Mouse (Mus musculus): ENCODE results near the gene Efcab5.
"Not testable (repeated sequence)": the region's sequence is repeated elsewhere in the genome, so short reads cannot be mapped to it uniquely, and the experiment has no call there.

Efcab5 gene

DNA sequence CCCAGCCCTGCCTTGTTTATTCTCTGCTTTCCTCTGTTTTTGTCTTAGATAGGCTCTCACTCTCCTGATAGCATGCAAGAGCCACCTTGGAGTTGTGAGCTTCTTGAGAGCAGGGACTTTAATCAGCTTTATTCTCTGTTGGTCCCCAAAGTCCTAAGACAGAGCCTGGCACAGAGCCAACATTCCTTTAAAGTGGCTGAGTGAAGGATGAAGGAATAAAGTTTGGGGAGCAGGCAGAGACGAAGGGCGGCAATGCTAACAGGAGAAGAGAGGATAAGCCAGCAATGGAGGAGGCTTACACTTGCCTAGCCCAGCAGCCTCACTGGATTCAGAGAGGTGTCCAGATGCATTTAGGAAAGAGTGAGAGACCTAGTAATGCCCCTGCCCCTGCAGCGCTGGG, 92.2 kb downstream of the Efcab5 start:
- no peak for DNase-seq (ENCODE audit: low spot score)

GRCm38 (mm10) chr11:77095206-77095605, 93.6 kb downstream of the Efcab5 start:
- DNase-seq (ENCODE audit: low spot score) = no peak

DNA sequence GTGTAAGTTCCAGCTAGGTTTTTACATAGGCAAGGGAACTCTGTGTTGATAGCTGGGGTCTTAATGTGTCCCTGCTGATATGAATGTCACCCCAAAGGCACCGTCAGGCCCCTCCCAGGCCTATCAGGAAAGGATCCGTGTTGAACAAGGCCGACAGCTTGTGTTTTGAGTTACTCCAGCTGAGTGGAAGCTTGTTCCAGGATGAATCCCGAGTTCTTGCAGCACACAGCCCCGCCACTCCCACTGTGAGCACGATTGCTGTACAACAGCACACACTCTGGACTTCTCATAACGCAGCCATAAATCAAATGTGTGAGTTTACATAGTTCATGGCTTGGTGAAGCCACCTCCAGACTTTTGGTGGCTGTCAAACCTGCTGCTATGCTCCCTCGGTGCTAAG, 94.6 kb downstream of the Efcab5 start:
- DNase-seq (ENCODE audit: low spot score) = no peak

DNA sequence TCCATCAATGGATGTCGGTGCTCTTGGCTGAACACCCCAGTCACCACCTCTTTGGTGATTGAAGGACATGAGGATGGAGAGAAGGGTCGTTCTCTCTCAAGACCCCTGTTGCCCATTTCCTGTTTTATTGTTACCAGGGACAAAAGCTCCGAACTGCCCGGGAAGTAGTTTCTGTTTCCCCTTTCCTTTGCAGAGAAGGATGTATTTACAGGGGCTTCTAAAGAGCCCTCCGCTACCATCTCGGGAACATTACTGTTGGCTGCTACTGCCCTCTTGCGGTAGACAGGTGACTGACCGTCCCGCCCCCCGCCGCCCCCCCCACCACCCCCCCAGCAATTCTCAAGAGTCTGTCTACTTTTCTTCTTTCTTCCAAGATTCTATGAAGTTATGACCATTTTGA, 95.6 kb downstream of the Efcab5 start:
- peak; percentile 27 for DNase-seq (ENCODE audit: low spot score)

GRCm38 (mm10) chr11:77089162-77089561, 99.6 kb downstream of the Efcab5 start:
- no peak for DNase-seq (ENCODE audit: low spot score)

- DNase-seq (ENCODE audit: low spot score) = no peak
These were observed 101.8 kb downstream of the Efcab5 start for GRCm38 (mm10) chr11:77087004-77087403.

GRCm38 (mm10) chr11:77084001-77084682, 104.6 kb downstream of the Efcab5 start:
- no peak for DNase-seq (ENCODE audit: low spot score)

GRCm38 (mm10) chr11:77079361-77079760, 109.4 kb downstream of the Efcab5 start:
- DNase-seq (ENCODE audit: low spot score) = no peak

DNA sequence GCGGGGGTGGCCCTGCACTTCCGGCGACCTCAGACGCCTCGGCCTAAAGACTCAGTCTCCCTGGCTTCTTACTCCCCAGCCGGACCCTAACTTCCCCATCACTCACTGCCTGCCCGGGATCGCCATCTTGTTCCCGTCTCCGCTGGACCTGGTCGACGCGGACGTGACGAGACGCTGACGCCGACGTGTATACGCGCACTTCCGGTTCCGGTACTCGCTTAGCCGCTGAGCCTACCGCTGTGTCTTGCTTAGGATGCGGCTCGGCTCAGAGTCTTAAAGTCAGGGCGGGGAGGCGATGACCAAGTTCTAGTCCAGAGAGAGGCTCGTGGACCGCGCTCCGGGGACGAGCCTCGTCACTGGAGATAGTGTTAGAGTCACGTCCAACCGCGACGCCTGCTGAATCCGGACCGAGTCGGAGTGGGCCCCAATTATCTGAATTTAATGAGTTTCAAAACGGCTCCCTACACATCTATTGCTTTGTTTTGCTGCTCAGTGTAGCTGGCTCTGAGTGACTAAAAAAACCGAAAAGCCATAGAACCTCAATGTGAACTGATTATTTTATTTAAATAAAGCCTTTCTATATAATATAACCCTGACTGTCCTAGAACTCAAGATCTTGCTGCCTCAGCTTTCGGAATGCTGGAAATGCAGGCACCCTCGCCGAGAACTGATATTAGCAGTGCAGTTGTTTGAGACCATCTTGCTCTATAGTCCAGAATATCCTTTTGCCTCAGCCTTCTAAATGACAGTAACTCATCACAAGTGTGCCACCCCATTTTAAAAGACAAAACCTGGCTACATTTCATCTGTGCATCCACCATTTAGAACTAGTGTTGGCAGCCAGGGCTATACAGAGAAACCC, 110.3 kb downstream of the Efcab5 start, which contains the start of gene Nsrp1:
Nsrp1 (minus strand) TSS at position 163 of the 862 bp plus-strand sequence.
- DNase-seq (ENCODE audit: low spot score) = peak; percentile 95

GRCm38 (mm10) chr11:77077792-77078191, 111.0 kb downstream of the Efcab5 start:
- no peak for DNase-seq (ENCODE audit: low spot score)

DNA sequence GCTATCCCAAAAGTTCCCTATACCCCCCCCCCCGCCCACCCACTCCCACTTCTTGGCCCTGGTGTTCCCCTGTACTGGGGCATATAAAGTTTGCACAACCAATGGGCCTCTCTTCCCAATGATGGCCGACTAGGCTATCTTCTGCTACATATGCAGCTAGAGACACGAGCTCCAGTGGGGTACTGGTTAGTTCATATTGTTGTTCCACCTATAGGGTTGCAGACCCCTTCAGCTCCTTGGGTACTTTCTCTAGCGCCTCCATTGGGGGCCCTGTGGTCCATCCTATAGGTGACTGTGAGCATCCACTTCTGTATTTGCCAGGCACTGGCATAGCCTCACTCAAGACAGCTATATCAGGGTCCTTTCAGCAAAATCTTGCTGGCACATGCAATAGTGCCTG, 111.4 kb downstream of the Efcab5 start:
- not testable (repeated sequence) for DNase-seq (ENCODE audit: low spot score)

DNA sequence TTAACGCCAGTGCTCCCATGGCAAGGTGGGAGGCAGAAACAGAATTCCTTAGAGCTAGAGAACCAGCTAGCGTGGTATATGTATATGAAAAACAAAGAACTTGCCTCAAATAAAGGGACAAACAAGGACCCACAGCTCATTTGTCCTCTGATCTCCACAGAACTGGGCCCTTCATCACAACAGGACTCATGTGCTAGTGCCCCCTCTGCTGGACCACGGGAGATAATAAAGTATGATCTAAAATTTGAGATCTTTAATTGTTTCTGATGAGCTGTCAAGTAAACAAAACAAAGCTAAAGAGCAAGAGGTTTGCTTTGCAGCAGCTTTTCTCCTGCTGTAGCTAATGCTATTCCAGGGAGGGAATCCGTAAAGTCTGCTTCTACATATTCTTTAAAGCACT, 118.0 kb downstream of the Efcab5 start:
- DNase-seq (ENCODE audit: low spot score) = no peak

- no peak for DNase-seq (ENCODE audit: low spot score)
These were observed 119.9 kb downstream of the Efcab5 start for GRCm38 (mm10) chr11:77068825-77069224.

- no peak for DNase-seq (ENCODE audit: low spot score)
These were observed 125.4 kb downstream of the Efcab5 start for GRCm38 (mm10) chr11:77063406-77063805.

DNA sequence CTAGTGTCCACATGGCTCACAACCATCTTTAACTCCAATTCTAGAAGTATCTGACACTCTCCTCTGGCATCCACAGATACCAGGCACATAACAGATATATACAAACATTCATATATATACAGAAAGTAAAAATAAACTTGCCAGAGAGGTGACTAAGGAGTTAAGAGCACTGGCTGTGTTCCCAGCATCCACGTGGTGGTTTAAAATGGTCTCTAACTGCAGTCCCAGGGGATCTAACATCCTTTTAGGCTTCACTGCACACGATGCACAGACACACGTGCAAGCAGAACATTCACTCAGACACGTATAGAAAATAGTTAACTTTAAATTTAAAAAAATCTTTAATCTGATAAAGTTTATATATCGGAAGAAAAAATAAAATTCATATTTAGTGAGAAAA, 126.8 kb downstream of the Efcab5 start:
- no peak for DNase-seq (ENCODE audit: low spot score)

- no peak for DNase-seq (ENCODE audit: low spot score)
These were observed 146.0 kb downstream of the Efcab5 start for GRCm38 (mm10) chr11:77042816-77043215.

DNA sequence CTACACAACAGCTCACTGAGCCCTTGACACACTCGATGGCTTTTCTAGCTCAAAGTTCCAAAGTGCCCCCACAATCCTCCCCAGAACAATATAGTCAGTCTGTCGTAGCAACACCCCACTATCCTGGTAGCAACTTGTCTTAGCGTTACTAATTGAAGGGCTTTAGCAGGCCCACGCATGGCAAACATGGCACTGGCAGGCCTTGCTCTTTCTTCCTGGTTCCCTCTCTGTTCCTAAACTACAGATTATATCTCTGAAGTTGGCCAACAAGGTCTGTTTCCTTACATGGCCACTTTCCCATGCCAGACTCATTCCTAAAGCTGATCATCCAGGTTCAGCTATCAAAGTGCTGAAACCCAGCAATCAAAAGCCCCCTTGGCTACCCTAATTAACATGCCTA, 146.9 kb downstream of the Efcab5 start:
- no peak for DNase-seq (ENCODE audit: low spot score)
